Mouse (Mus musculus): ENCODE measurements around the gene Commd7. TPM values are rescaled to one million over a fixed set of nuclear protein-coding genes. Genes with fewer than 3 reads are reported as not detected.

Gene Commd7
- polyA plus RNA-seq, 1 experiment: 24.1 TPM

- no peaks in the 10 kb centered on the region for H3K36me3 ChIP-seq (replicated peaks; ENCODE audit: low read length)
- no peak overlapping the region for H3K4me3 ChIP-seq (replicated peaks)
- peaks cover 1% of the 10 kb centered on the region for H3K27me3 ChIP-seq (replicated peaks)
- peaks cover 24% of the 10 kb centered on the region for H3K4me1 ChIP-seq
- TF ChIP-seq GATA1 (IDR thresholded peaks at IDR 0.05; ENCODE audit: borderline replicate concordance, low read length): no peak
- TF ChIP-seq FLI1 (IDR thresholded peaks at IDR 0.05; ENCODE audit: low read length): no peak
- H3K9me3 ChIP-seq: no peaks in the 10 kb centered on the region
These were observed 39.4 kb downstream of the Commd7 start for GRCm38 (mm10) chr2:153593186-153593585.

DNA sequence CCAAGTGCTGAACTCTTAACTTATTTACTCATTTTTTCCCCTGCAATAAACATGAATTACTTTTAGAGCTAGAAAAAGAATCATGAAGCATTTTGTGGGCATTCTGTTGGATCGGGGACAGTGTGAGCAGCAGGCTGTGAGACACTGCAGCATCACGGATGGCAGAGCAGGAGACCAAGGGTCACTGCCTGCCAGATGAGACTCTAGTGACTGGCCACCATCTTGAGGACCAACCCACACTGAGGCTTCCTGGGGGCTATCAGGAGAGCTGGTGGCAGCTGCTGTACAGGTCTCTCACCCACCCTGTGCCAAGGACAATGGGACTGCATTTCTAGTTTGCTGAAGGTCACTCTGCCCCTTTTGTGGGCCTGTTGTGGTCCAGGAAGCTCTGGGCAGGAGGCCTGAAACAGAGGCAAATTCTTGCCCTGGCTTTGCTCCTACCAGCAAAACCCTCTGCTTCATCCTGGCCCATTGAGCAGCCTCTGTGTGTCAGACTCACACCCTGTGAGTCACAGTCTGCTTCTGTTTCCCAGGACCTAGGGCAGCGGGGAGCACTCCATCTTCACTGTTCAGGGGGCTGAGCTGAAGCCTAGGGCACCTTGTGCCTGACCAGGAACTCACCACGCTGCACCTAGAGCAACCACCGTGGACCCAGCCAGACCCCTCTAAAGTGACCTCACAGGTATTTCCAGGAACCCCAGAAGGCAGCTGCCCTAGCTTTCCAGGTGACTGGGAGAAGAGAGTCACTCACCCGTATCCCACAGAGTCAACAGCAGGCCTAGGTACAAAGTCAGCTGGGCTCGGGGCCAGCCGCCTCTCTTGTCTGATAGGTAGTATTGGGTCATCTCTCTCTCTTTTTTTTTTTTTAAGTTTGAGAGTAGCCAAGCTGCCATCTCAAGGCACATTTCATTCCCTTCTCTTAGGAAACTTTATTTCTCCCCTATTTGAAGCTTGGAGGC, 40.2 kb downstream of the Commd7 start:
- peaks cover 1% of the 10 kb centered on the region for H3K27me3 ChIP-seq (replicated peaks)
- no peak overlapping the region for H3K4me3 ChIP-seq (replicated peaks)
- peaks cover 15% of the 10 kb centered on the region for H3K4me1 ChIP-seq
- no peaks in the 10 kb centered on the region for H3K36me3 ChIP-seq (replicated peaks; ENCODE audit: low read length)
- no peak for TF ChIP-seq GATA1 (IDR thresholded peaks at IDR 0.05; ENCODE audit: borderline replicate concordance, low read length)
- TF ChIP-seq FLI1 (IDR thresholded peaks at IDR 0.05; ENCODE audit: low read length): no peak
- no peaks in the 10 kb centered on the region for H3K9me3 ChIP-seq

DNA sequence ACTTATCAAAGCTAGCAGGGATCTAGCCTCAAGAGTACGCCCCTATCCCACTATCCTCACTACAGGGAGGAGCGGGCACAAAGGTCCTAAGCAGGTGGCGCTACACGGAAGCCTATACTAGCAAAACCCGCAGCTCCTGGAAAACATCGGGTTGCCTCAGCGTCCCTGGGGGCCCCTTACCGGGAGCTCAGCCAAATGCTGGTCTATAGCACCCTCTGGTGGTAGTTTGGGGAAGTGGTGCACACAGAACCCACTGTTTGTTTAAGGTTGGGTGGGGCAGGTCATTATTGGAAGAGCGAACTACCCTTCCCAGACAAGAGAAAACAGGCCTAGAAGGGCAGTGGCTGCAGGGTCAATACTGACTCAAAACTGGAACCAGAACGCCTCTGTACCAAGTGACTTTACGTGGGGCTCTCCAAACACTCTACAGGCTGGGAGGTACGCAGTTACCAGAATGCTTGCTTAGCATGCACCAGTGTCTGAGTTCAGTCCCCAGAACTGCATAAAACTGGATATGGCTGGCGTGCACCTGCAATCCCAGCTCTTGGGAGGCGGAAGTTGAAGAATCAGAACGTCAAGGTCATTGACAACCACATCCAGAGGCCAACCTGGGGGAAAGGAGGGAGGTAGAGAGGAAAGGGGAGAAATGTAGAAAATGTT, 45.9 kb downstream of the Commd7 start:
- H3K4me3 ChIP-seq (replicated peaks): peak overlapping the region; percentile 87
- H3K9me3 ChIP-seq: no peaks in the 10 kb centered on the region
- H3K27me3 ChIP-seq (replicated peaks): no peaks in the 10 kb centered on the region
- TF ChIP-seq GATA1 (IDR thresholded peaks at IDR 0.05; ENCODE audit: borderline replicate concordance, low read length) (no peak), FLI1 (IDR thresholded peaks at IDR 0.05; ENCODE audit: low read length) (no peak)
- H3K4me1 ChIP-seq: peaks cover 50% of the 10 kb centered on the region
- peaks cover 6% of the 10 kb centered on the region for H3K36me3 ChIP-seq (replicated peaks; ENCODE audit: low read length)

GRCm38 (mm10) chr2:153585981-153586380, 46.6 kb downstream of the Commd7 start:
- H3K36me3 ChIP-seq (replicated peaks; ENCODE audit: low read length): peaks cover 13% of the 10 kb centered on the region
- peak overlapping the region; percentile 87 for H3K4me3 ChIP-seq (replicated peaks)
- H3K27me3 ChIP-seq (replicated peaks): no peaks in the 10 kb centered on the region
- no peaks in the 10 kb centered on the region for H3K9me3 ChIP-seq
- TF ChIP-seq GATA1 (IDR thresholded peaks at IDR 0.05; ENCODE audit: borderline replicate concordance, low read length) (no peak), FLI1 (IDR thresholded peaks at IDR 0.05; ENCODE audit: low read length) (no peak)
- H3K4me1 ChIP-seq: peaks cover 56% of the 10 kb centered on the region

DNA sequence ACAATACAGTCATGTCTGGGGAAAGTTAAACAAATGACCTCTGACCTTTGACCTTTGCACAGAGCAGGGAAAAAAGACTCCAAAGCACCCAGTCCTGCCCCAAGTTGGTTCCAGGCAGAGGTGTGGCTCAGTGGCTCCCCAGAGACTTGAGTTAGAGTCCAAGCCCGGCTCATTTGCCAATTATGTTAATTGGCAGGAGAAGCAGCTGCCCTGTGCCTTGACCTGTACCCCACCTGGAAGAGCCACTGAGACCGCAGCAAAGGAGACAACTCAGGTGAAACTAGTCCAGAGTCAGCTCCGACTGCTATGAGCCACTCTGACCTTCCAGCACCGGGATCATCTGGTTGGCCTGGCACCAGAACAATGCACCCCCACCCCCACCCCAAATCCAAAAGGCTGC, 48.2 kb downstream of the Commd7 start:
- Histone ChIP-seq H3K27me3 (replicated peaks) (no peaks in the 10 kb centered on the region), H3K9me3 (no peaks in the 10 kb centered on the region), H3K4me3 (replicated peaks) (no peak overlapping the region), H3K4me1 (peaks cover 72% of the 10 kb centered on the region), H3K36me3 (replicated peaks; ENCODE audit: low read length) (peaks cover 25% of the 10 kb centered on the region)
- TF ChIP-seq FLI1 (IDR thresholded peaks at IDR 0.05; ENCODE audit: low read length) (no peak), GATA1 (IDR thresholded peaks at IDR 0.05; ENCODE audit: borderline replicate concordance, low read length) (no peak)

DNA sequence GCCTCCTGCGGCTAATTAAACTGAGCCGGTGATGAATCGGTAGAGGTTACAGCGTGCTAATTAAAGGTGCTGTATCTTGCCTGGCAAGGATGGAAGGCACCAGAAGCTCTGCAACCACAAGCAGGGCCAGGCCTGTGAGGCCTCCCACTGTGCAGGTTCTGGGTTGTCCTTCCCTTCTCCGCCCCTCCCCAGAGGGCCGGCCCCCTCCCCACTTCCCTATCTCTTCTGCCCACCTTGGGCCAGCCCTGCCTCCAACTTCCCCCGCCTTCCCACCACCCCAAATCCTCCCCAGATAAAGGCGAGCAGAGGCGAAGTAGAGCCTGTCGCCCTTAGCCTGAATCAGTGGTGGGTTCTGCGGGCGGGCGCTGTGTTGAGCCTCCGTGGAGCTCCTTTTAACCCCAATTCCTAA, 48.9 kb downstream of the Commd7 start:
- Histone ChIP-seq H3K27me3 (replicated peaks) (no peaks in the 10 kb centered on the region), H3K4me3 (replicated peaks) (peak overlapping the region; percentile 89), H3K4me1 (peaks cover 80% of the 10 kb centered on the region), H3K9me3 (no peaks in the 10 kb centered on the region), H3K36me3 (replicated peaks; ENCODE audit: low read length) (peaks cover 32% of the 10 kb centered on the region)
- TF ChIP-seq FLI1 (IDR thresholded peaks at IDR 0.05; ENCODE audit: low read length): no peak

- TF ChIP-seq GATA1 (IDR thresholded peaks at IDR 0.05; ENCODE audit: borderline replicate concordance, low read length): no peak
- no peak for TF ChIP-seq FLI1 (IDR thresholded peaks at IDR 0.05; ENCODE audit: low read length)
- H3K4me1 ChIP-seq: peaks cover 85% of the 10 kb centered on the region
- H3K27me3 ChIP-seq (replicated peaks): no peaks in the 10 kb centered on the region
- H3K36me3 ChIP-seq (replicated peaks; ENCODE audit: low read length): peaks cover 32% of the 10 kb centered on the region
- peak overlapping the region; percentile 89 for H3K4me3 ChIP-seq (replicated peaks)
- no peaks in the 10 kb centered on the region for H3K9me3 ChIP-seq
These were observed 49.5 kb downstream of the Commd7 start for GRCm38 (mm10) chr2:153582876-153583585.

DNA sequence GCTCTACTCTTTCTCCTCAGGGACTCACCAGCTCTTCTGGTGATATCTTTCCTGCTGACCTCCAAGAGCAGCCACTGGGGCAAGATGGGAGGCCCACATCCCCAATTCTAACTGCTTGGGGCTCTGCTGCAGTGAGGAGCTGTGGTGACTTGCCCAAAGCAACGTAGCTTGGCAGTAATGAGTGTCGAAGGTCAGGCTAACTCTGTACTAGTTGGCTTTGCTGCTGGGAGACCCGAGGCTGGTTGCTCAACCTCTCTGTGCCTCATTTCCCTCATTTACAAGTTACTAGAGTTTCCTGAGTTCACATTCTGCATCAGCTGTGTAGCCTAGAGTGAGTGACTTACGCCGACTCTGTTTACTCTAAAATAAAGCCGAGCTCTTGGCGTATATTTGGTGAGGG, 51.2 kb downstream of the Commd7 start:
- peaks cover 40% of the 10 kb centered on the region for H3K36me3 ChIP-seq (replicated peaks; ENCODE audit: low read length)
- TF ChIP-seq GATA1 (IDR thresholded peaks at IDR 0.05; ENCODE audit: borderline replicate concordance, low read length): no peak
- TF ChIP-seq FLI1 (IDR thresholded peaks at IDR 0.05; ENCODE audit: low read length): no peak
- H3K9me3 ChIP-seq: no peaks in the 10 kb centered on the region
- H3K4me3 ChIP-seq (replicated peaks): peak overlapping the region; percentile 16
- H3K4me1 ChIP-seq: peaks cover 94% of the 10 kb centered on the region
- H3K27me3 ChIP-seq (replicated peaks): no peaks in the 10 kb centered on the region

DNA sequence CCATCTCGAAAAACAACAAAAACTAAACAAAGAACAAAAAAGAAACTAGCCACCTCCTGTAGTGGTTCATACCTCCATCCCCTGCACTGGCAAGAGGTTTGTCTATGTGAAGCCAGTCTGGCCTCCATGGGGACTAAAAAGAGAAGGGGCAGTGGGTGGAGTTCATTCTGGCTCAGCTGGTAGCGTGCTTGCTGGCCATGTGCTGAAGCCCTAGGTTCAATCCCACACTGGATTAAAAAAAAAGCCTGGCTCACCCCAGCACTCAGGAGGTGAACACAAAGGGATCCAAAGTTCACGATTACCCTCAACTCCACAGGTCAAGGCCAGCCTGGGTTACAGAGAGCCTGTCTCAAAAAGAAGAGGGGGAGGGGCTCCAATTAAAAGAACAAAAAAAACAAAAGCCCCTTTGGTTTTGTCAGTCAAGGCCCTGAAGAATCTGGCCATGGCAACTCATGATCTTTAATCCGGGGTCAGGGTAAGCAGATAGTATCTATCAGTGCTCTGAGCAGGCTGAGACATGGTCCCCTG, 52.1 kb downstream of the Commd7 start:
- TF ChIP-seq GATA1 (IDR thresholded peaks at IDR 0.05; ENCODE audit: borderline replicate concordance, low read length): no peak
- TF ChIP-seq FLI1 (IDR thresholded peaks at IDR 0.05; ENCODE audit: low read length): no peak
- Histone ChIP-seq H3K36me3 (replicated peaks; ENCODE audit: low read length) (peaks cover 46% of the 10 kb centered on the region), H3K4me3 (replicated peaks) (no peak overlapping the region), H3K9me3 (no peaks in the 10 kb centered on the region), H3K27me3 (replicated peaks) (no peaks in the 10 kb centered on the region), H3K4me1 (peaks cover 94% of the 10 kb centered on the region)

Measured in megakaryocyte, embryonic 14.5 days (primary cell).